Mouse (Mus musculus) stomach, postnatal 0 days (tissue): ENCODE data around the gene Ina.

Experiments
- CTCF ChIP-seq: IDR thresholded peaks from 2 replicates; pipeline ENCODE4 v1.5.1; 2016; ENCODE audit warnings: antibody characterized with exemption, low read depth, mild to moderate bottlenecking, moderate library complexity
- EP300 ChIP-seq: optimal IDR thresholded peaks from 2 replicates; pipeline ENCODE3; 2016; ENCODE audit warnings: antibody characterized with exemption

DNA sequence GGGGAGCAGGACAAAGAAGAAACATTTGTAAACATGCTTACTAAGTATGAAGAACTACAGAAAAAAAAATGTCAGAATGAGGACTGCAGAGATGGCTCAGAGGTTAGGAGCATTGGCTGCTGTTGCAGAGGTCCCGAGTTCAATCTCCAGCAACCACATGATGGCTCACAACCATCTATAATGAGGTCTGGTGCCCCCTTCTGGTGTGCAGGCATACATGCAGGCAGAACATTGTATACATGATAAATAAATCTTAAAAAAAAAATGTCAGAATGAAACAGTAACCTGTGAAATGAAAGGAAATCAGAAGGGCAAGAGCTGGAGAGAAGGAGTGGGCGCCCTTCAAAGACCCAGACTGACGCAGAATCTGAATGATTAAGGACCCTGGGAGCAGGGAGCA, 51.4 kb downstream of the Ina start:
- TF ChIP-seq CTCF = peak; percentile 44
- no peak for TF ChIP-seq EP300
